Mouse (Mus musculus) brain, embryonic 14.5 days (tissue): ENCODE measurements around the gene Slc25a5. TPM values are rescaled to one million over a fixed set of nuclear protein-coding genes. Genes with fewer than 3 reads are reported as not detected.
"Not testable (repeated sequence)": the region's sequence is repeated elsewhere in the genome, so short reads cannot be mapped to it uniquely, and the experiment has no call there.

ENCODE experiments used
- DNase-seq: peaks from one replicate; pipeline ENCODE4 v3.0.0-alpha.2; 2011; ENCODE audit warnings: low read depth
- CTCF ChIP-seq: fragments of 200-500 bp; IDR thresholded peaks from 2 replicates; pipeline ENCODE4 v1.5.1; 2012; ENCODE audit warnings: inconsistent platforms, mild to moderate bottlenecking, moderate library complexity, borderline replicate concordance; ENCODE audit not compliant: insufficient read depth, insufficient read length; ENCODE audit errors: extremely low read depth
- POLR2A ChIP-seq: fragments of 200-500 bp; IDR thresholded peaks from 2 replicates; pipeline ENCODE4 v1.6.1; 2012; ENCODE audit warnings: mild to moderate bottlenecking, inconsistent platforms, borderline replicate concordance; ENCODE audit not compliant: poor library complexity, insufficient read depth, insufficient read length, severe bottlenecking; ENCODE audit errors: extremely low read depth
- polyA plus RNA-seq: library from polyadenylated mRNA; depleted of rRNA; stranded (reverse); fragments of >200 nt; gene quantifications from 2 replicates; pipeline ENCODE4 v1.2.3, GENCODE M21; 2012

Slc25a5 gene
- polyA plus RNA-seq, 1 experiment = 477 TPM

GRCm38 (mm10) chrX:36772591-36772990 lies 22.9 kb upstream of the Slc25a5 start:
- TF ChIP-seq CTCF (no peak), POLR2A (no peak)
- no peak for DNase-seq

GRCm38 (mm10) chrX:36775520-36775919 lies 19.9 kb upstream of the Slc25a5 start:
- no peak for DNase-seq
- TF ChIP-seq CTCF (no peak), POLR2A (no peak)

- DNase-seq = no peak
- TF ChIP-seq CTCF (no peak), POLR2A (no peak)
Measured at GRCm38 (mm10) chrX:36777694-36778093, 17.8 kb upstream of the Slc25a5 start.

GRCm38 (mm10) chrX:36789360-36789759 lies 6.1 kb upstream of the Slc25a5 start:
- TF ChIP-seq CTCF = no peak
- TF ChIP-seq POLR2A = no peak
- no peak for DNase-seq

GRCm38 (mm10) chrX:36794571-36794970 lies 880 bp upstream of the Slc25a5 start:
- TF ChIP-seq CTCF (no peak), POLR2A (no peak)

GRCm38 (mm10) chrX:36796163-36796581 lies 721 bp downstream of the Slc25a5 start:
- TF ChIP-seq CTCF = peak; percentile 78; the same call in 1 of the 2 replicates
- peak; percentile 72; the same call in 1 of the 2 replicates for TF ChIP-seq POLR2A

More at GRCm38 (mm10) chrX:36794571-36794970, 880 bp upstream of the Slc25a5 start:
- DNase-seq = no peak

GRCm38 (mm10) chrX:36796734-36797133 lies 1.3 kb downstream of the Slc25a5 start:
- not testable (repeated sequence) for DNase-seq

More at GRCm38 (mm10) chrX:36796163-36796581, 721 bp downstream of the Slc25a5 start:
- peak; percentile 85 for DNase-seq

- DNase-seq = no peak
- TF ChIP-seq POLR2A = no peak
- TF ChIP-seq CTCF = no peak
Measured at GRCm38 (mm10) chrX:36799131-36799879, 3.9 kb downstream of the Slc25a5 start.

- no peak for DNase-seq
- TF ChIP-seq CTCF (no peak), POLR2A (no peak)
Measured at GRCm38 (mm10) chrX:36803189-36803588, 7.7 kb downstream of the Slc25a5 start.

GRCm38 (mm10) chrX:36804196-36804595 lies 8.7 kb downstream of the Slc25a5 start:
- TF ChIP-seq POLR2A = no peak
- no peak for TF ChIP-seq CTCF
- no peak for DNase-seq

- TF ChIP-seq CTCF (no peak), POLR2A (no peak)
Measured at GRCm38 (mm10) chrX:36805466-36806235, 10.2 kb downstream of the Slc25a5 start.

More at GRCm38 (mm10) chrX:36805466-36806235, 10.2 kb downstream of the Slc25a5 start:
- DNase-seq = no peak
